11 mouse cellular contexts compared by ENCODE assay signal in the genomic region with DNA sequence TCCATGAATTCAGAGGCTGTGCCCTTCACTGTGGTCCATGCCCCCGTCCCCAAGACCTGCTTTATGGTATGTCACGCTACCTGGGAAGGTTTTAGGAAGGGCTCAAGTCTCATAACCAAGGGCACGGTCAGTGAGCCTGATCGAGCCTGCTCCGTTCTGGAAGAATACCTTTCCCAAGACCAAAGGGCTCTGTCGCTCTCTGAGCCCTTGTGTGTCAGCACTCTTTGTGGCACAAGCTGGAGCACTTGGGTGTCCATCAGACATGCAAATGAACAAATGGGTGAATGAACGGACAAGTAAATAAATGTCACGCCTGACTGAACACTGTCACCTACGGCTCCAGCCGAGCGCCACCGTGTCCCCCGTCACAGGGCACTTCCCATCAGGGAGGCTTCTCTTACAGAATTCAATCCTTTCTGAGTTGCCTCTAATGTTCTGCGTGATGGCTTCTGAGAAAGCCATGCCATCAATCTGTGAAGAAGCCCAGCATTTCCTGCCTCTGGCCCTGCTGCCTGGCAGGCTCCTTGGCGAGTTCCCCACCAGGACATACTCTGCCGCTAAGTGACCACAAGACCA.
"Had no signal": no experiment of that assay in that cellular context is flagged by ENCODE, and none has a peak within 500 bp of the region (broad histone marks: within the 10 kb centered on the region; RNA-seq: fewer than 3 reads in every experiment).

No protein-coding gene starts in this region.

- H3K27ac ChIP-seq: intestine, embryonic 15.5 days; layer of hippocampus, adult 2 months; limb, embryonic 13.5 days; liver, embryonic 14.5 days; neural tube, embryonic 12.5 days; stomach, postnatal 0 days had no signal

- H3K4me3 ChIP-seq: intestine, embryonic 15.5 days; layer of hippocampus, adult 2 months; limb, embryonic 13.5 days; myocyte; neural tube, embryonic 12.5 days had no signal

- ATAC-seq: intestine, embryonic 15.5 days had no signal

- H3K4me2 ChIP-seq: intestine, embryonic 15.5 days; limb, embryonic 13.5 days; neural tube, embryonic 12.5 days had no signal

- H3K9ac ChIP-seq: intestine, embryonic 15.5 days; limb, embryonic 13.5 days; liver, embryonic 14.5 days; neural tube, embryonic 12.5 days had no signal

- H3K9me3 ChIP-seq: intestine, embryonic 15.5 days; neural tube, embryonic 12.5 days had no signal

- H3K4me1 ChIP-seq: intestine, embryonic 15.5 days had no signal

- H3K27me3 ChIP-seq: intestine, embryonic 15.5 days; neural tube, embryonic 12.5 days had no signal

- DNase-seq: left cerebral cortex, postnatal 4 days; lung, adult 18-20 months; thymus, adult 18-20 months; thymus, postnatal 14 days had no signal

- H3K36me3 ChIP-seq: intestine, embryonic 15.5 days; limb, embryonic 13.5 days; neural tube, embryonic 12.5 days had no signal
